Mouse (Mus musculus) right cerebral cortex, adult 2 months (tissue): ENCODE results near the gene Zfyve19.
A peak's percentile ranks its signal among the peaks of the same experiment; 100 is the strongest.

ENCODE experiments used
- DNase-seq, 2 experiments: peaks; one replicate each; pipeline ENCODE4 v3.0.0; 2021 to 2022; ENCODE audit warnings: low spot score in 2 of 2

The Zfyve19 gene

DNA sequence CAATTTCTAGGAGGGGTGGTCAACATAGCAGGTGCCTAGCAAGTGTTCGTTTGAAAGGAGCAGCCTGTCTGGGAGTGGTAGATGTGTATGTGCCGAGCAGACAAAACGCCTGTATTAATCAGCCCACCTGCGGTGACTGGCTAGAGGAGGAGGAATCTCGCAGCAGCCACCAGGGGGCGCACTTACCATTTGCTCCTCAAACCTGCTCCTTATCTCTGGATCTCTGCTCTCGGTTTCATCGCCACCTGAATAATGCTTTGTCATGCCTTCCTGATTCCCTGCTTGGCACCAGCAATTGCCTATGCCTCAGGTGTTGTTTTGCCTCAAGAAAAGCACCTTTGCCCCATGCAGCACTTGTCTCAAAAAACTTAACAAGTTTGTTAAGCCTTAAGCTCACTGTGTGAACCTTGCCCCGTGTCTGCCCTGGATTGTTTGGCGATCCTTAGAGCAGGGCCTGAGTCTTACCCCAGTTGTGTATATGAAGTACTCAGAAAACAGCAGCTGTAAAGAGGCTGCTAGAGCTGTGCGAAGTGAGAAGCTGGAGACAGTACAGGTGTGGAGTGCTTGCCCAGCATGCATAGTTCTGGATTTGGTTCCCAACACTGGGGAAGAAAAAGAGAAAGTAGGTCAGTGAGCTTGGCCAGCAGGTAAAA, 42.5 kb downstream of the Zfyve19 start:
- peak; percentile 72 to 83 for DNase-seq

DNA sequence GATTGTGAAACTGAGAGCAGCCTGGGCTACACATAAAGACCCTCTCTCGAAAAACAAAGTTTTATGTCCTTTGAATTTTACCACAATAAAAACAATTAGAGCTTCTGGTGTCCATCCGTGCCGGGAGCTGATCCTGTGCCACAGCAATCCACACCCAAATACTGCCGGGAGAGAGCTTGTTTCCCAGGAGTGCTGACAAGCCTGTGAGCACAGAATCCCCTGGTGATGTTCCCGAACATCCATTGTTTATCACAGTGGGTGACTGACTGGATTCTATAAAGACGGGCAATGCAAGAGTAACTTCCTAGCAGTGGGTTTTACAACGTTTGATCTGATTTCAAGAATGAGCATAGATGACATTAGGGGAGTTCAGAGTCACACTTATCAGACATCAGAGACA, 46.6 kb downstream of the Zfyve19 start:
- no peak for DNase-seq

DNA sequence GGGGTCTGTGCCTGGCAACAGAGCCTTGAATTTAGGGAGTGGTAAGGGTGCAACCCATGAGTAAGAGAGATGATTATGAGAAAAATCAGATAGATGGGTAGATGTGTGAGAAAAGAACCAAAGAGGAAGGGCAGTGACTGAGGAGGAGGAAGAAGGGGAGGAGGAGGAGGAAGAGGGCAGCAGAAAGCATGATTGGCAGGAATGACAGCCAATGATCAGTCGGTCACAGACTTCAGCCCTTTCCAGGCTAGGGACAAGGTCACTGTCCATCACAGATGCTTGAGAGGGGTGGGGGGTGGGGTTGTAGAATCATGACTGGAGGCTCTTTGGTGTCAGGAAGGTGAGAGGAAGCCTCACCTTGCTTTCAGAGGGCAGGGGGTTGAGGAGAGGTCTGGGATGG, 52.1 kb downstream of the Zfyve19 start:
- no peak for DNase-seq

DNA sequence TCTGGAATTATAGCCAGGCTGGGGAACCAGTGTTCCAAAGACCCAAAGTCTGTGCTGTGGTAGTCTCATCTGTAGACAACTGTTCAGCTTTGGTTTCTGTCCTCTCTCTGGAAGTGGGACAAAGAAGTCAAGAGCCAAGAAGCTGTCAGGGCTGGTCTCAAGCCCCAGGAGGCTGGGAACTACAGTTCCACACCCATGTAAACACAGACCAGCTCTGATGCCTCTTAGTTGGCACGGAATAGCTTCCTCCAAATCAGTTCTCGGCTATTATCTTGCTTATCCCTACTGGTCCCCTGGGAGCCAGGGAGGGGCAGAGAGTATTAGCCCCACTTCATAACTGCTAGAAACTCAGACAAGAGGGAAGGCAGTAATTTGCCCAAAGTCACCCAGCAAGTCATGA, 52.9 kb downstream of the Zfyve19 start:
- DNase-seq, result no peak

DNA sequence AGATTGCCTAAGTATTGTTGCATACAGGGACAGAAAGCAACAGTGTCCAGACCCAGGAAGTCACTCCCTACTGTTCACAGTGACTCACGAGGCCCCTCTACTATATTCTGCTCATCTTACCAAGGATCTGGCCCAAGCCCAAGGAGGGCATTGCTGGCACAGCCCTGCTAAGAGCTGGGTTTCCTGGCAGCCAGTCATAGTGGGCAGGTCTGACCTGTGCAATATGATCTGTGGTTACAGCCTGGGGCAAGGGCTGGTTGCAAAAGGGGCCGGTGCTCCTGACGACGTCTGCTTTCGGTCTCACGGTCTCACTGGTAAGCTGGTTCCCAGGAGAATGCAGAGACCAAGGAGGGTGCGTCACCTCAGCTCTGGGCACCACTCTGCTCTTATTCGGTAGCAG, 54.6 kb downstream of the Zfyve19 start:
- no peak for DNase-seq

DNA sequence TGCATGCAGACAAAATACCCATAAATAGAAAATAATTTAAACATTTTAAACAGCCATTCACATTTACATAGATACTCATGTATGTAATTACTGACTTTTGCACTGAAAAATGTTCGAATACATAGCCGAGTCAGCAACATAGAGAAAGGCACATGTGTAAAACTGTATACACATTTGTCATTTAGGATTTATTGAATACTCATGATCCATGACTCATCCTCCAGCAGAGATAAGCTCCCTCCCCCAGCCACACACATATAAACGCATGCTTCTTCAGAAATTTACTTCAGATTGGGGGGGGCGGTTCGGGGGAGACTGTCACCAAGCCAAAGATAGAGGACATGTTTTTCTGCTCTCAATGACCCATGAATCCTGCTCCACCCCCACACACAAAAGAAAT, 55.4 kb downstream of the Zfyve19 start:
- no peak for DNase-seq
